Mouse (Mus musculus): Measurements from ENCODE around the gene Hmga1b. TPM values are rescaled to one million over a fixed set of nuclear protein-coding genes. Genes with fewer than 3 reads are reported as not detected.
"Not testable (repeated sequence)": the region's sequence is repeated elsewhere in the genome, so short reads cannot be mapped to it uniquely, and the experiment has no call there.

Hmga1b gene
- polyA plus RNA-seq, 1 experiment from 2014 or later, result 3.0 TPM

- H3K4me3 ChIP-seq (ENCODE audit: low read depth, low read length), result no peak overlapping the region
- DNase-seq (ENCODE audit: low spot score) (no peak), ATAC-seq (ENCODE audit: low read depth) (no peak)
- H3K27ac ChIP-seq (replicated peaks; ENCODE audit: low read depth, low read length), result no peak overlapping the region
- no peak overlapping the region for H3K9ac ChIP-seq (ENCODE audit: low read depth, low read length)
- 89% methylated on average over 1 of the region's 1 CpGs for WGBS
- H3K9me3 ChIP-seq (ENCODE audit: control insufficient read depth, low read length), result no peaks in the 10 kb centered on the region
- H3K36me3 ChIP-seq (ENCODE audit: control insufficient read depth, insufficient read depth, low read length), result no peaks in the 10 kb centered on the region
- H3K4me1 ChIP-seq (ENCODE audit: control insufficient read depth, insufficient read depth, low read length), result no peaks in the 10 kb centered on the region
- no peaks in the 10 kb centered on the region for H3K27me3 ChIP-seq (replicated peaks; ENCODE audit: control insufficient read depth, insufficient read depth, low read length)
- H3K4me2 ChIP-seq (ENCODE audit: low read depth, low read length), result no peak overlapping the region
These were observed 5.6 kb downstream of the Hmga1b start for GRCm38 (mm10) chr11:120768206-120768605.

- DNase-seq (ENCODE audit: low spot score), result no peak
- ATAC-seq (ENCODE audit: low read depth), result no peak
- H3K4me1 ChIP-seq (ENCODE audit: control insufficient read depth, insufficient read depth, low read length), result no peaks in the 10 kb centered on the region
- H3K4me2 ChIP-seq (ENCODE audit: low read depth, low read length), result no peak overlapping the region
- H3K9me3 ChIP-seq (ENCODE audit: control insufficient read depth, low read length), result no peaks in the 10 kb centered on the region
- no peaks in the 10 kb centered on the region for H3K27me3 ChIP-seq (replicated peaks; ENCODE audit: control insufficient read depth, insufficient read depth, low read length)
- H3K27ac ChIP-seq (replicated peaks; ENCODE audit: low read depth, low read length), result no peak overlapping the region
- H3K9ac ChIP-seq (ENCODE audit: low read depth, low read length), result no peak overlapping the region
- WGBS, result 73% methylated on average over 3 of the region's 3 CpGs
- H3K4me3 ChIP-seq (ENCODE audit: low read depth, low read length), result no peak overlapping the region
- H3K36me3 ChIP-seq (ENCODE audit: control insufficient read depth, insufficient read depth, low read length), result no peaks in the 10 kb centered on the region
These were observed 10.2 kb downstream of the Hmga1b start for GRCm38 (mm10) chr11:120772749-120773148.

- no peaks in the 10 kb centered on the region for H3K36me3 ChIP-seq (ENCODE audit: control insufficient read depth, insufficient read depth, low read length)
- DNase-seq (ENCODE audit: low spot score), result no peak
- WGBS, result 79% methylated on average over 7 of the region's 7 CpGs
These were observed 11.0 kb downstream of the Hmga1b start for GRCm38 (mm10) chr11:120773463-120774190.

GRCm38 (mm10) chr11:120775774-120776469, 13.3 kb downstream of the Hmga1b start:
- DNase-seq (ENCODE audit: low spot score) (peak; percentile 92), ATAC-seq (ENCODE audit: low read depth) (peak; percentile 92)
- Histone ChIP-seq H3K27ac (replicated peaks; ENCODE audit: low read depth, low read length) (no peak overlapping the region), H3K4me1 (ENCODE audit: control insufficient read depth, insufficient read depth, low read length) (no peaks in the 10 kb centered on the region), H3K9me3 (ENCODE audit: control insufficient read depth, low read length) (no peaks in the 10 kb centered on the region), H3K4me3 (ENCODE audit: low read depth, low read length) (no peak overlapping the region), H3K36me3 (ENCODE audit: control insufficient read depth, insufficient read depth, low read length) (0 out of 2 replicates have a peak, but pooled peaks cover 12% of the 10 kb centered on the region), H3K4me2 (ENCODE audit: low read depth, low read length) (no peak overlapping the region; the same call in 1 of the 2 replicates), H3K27me3 (replicated peaks; ENCODE audit: control insufficient read depth, insufficient read depth, low read length) (no peaks in the 10 kb centered on the region), H3K9ac (ENCODE audit: low read depth, low read length) (no peak overlapping the region)
- 26% methylated on average over 15 of the region's 15 CpGs for WGBS

More at GRCm38 (mm10) chr11:120773463-120774190, 11.0 kb downstream of the Hmga1b start:
- no peak overlapping the region for H3K27ac ChIP-seq (replicated peaks; ENCODE audit: low read depth, low read length)
- ATAC-seq (ENCODE audit: low read depth), result no peak
- H3K9ac ChIP-seq (ENCODE audit: low read depth, low read length), result no peak overlapping the region
- H3K9me3 ChIP-seq (ENCODE audit: control insufficient read depth, low read length), result no peaks in the 10 kb centered on the region
- H3K4me3 ChIP-seq (ENCODE audit: low read depth, low read length), result no peak overlapping the region
- no peaks in the 10 kb centered on the region for H3K4me1 ChIP-seq (ENCODE audit: control insufficient read depth, insufficient read depth, low read length)
- no peak overlapping the region for H3K4me2 ChIP-seq (ENCODE audit: low read depth, low read length)
- no peaks in the 10 kb centered on the region for H3K27me3 ChIP-seq (replicated peaks; ENCODE audit: control insufficient read depth, insufficient read depth, low read length)

GRCm38 (mm10) chr11:120777123-120777522, 14.5 kb downstream of the Hmga1b start:
- H3K36me3 ChIP-seq (ENCODE audit: control insufficient read depth, insufficient read depth, low read length), result peaks cover 19% of the 10 kb centered on the region; the same call in 1 of the 2 replicates
- no peak for DNase-seq (ENCODE audit: low spot score)
- no peaks in the 10 kb centered on the region for H3K9me3 ChIP-seq (ENCODE audit: control insufficient read depth, low read length)
- no peak overlapping the region for H3K4me3 ChIP-seq (ENCODE audit: low read depth, low read length)
- no peak for ATAC-seq (ENCODE audit: low read depth)
- H3K4me2 ChIP-seq (ENCODE audit: low read depth, low read length), result no peak overlapping the region
- H3K9ac ChIP-seq (ENCODE audit: low read depth, low read length), result no peak overlapping the region
- WGBS, result 32% methylated on average over 6 of the region's 6 CpGs
- no peaks in the 10 kb centered on the region for H3K4me1 ChIP-seq (ENCODE audit: control insufficient read depth, insufficient read depth, low read length)
- H3K27me3 ChIP-seq (replicated peaks; ENCODE audit: control insufficient read depth, insufficient read depth, low read length), result no peaks in the 10 kb centered on the region
- no peak overlapping the region for H3K27ac ChIP-seq (replicated peaks; ENCODE audit: low read depth, low read length)

GRCm38 (mm10) chr11:120779876-120780275, 17.3 kb downstream of the Hmga1b start:
- Histone ChIP-seq H3K9ac (ENCODE audit: low read depth, low read length) (no peak overlapping the region; the same call in 1 of the 2 replicates), H3K27ac (replicated peaks; ENCODE audit: low read depth, low read length) (no peak overlapping the region), H3K36me3 (ENCODE audit: control insufficient read depth, insufficient read depth, low read length) (peaks cover 20% of the 10 kb centered on the region; the same call in 1 of the 2 replicates), H3K4me1 (ENCODE audit: control insufficient read depth, insufficient read depth, low read length) (peaks cover 5% of the 10 kb centered on the region), H3K4me2 (ENCODE audit: low read depth, low read length) (no peak overlapping the region), H3K9me3 (ENCODE audit: control insufficient read depth, low read length) (no peaks in the 10 kb centered on the region), H3K4me3 (ENCODE audit: low read depth, low read length) (no peak overlapping the region), H3K27me3 (replicated peaks; ENCODE audit: control insufficient read depth, insufficient read depth, low read length) (no peaks in the 10 kb centered on the region)
- ATAC-seq (ENCODE audit: low read depth) (no peak), DNase-seq (ENCODE audit: low spot score) (no peak)
- WGBS, result 92% methylated on average over 1 of the region's 1 CpGs

- ATAC-seq (ENCODE audit: low read depth); H3K9ac ChIP-seq (ENCODE audit: low read depth, low read length); DNase-seq (ENCODE audit: low spot score); H3K4me3 ChIP-seq (ENCODE audit: low read depth, low read length); H3K4me2 ChIP-seq (ENCODE audit: low read depth, low read length); H3K27ac ChIP-seq (replicated peaks; ENCODE audit: low read depth, low read length); H3K27me3 ChIP-seq (replicated peaks; ENCODE audit: control insufficient read depth, insufficient read depth, low read length); H3K9me3 ChIP-seq (ENCODE audit: control insufficient read depth, low read length): not testable (repeated sequence)
- H3K36me3 ChIP-seq (ENCODE audit: control insufficient read depth, insufficient read depth, low read length), result peaks cover 29% of the 10 kb centered on the region; the same call in 1 of the 2 replicates
- H3K4me1 ChIP-seq (ENCODE audit: control insufficient read depth, insufficient read depth, low read length), result peaks cover 10% of the 10 kb centered on the region
- 95% methylated on average over 4 of the region's 6 CpGs for WGBS
These were observed 18.8 kb downstream of the Hmga1b start for GRCm38 (mm10) chr11:120781361-120781760.

- 6% methylated on average over 13 of the region's 42 CpGs for WGBS
- Histone ChIP-seq H3K4me2 (ENCODE audit: low read depth, low read length) (peak overlapping the region; percentile 95), H3K4me1 (ENCODE audit: control insufficient read depth, insufficient read depth, low read length) (peaks cover 10% of the 10 kb centered on the region), H3K36me3 (ENCODE audit: control insufficient read depth, insufficient read depth, low read length) (peaks cover 51% of the 10 kb centered on the region), H3K9ac (ENCODE audit: low read depth, low read length) (peak overlapping the region; percentile 92), H3K4me3 (ENCODE audit: low read depth, low read length) (peak overlapping the region; percentile 92), H3K27ac (replicated peaks; ENCODE audit: low read depth, low read length) (peak overlapping the region; percentile 74; the same call in 1 of the 2 replicates), H3K27me3 (replicated peaks; ENCODE audit: control insufficient read depth, insufficient read depth, low read length) (no peaks in the 10 kb centered on the region), H3K9me3 (ENCODE audit: control insufficient read depth, low read length) (no peaks in the 10 kb centered on the region)
- no peak; the same call in 1 of the 2 replicates for ATAC-seq (ENCODE audit: low read depth)
- no peak for DNase-seq (ENCODE audit: low spot score)
These were observed 21.0 kb downstream of the Hmga1b start for GRCm38 (mm10) chr11:120783426-120784063.

All from embryonic facial prominence, embryonic 14.5 days (tissue).